Mouse (Mus musculus) MEL (cell line): ENCODE data around the gene Gria3.

Experiments used
- MAFK ChIP-seq: IDR thresholded peaks from 2 replicates; pipeline ENCODE4 v1.6.1; 2011; ENCODE audit warnings: low read depth, mild to moderate bottlenecking, low read length, improper control_type of control experiment, borderline replicate concordance
- POLR2A ChIP-seq, 2 experiments: IDR thresholded peaks; 2 replicates each; pipeline ENCODE4 v1.6.1; 2011 to 2012; ENCODE audit warnings: low read length in 2 of 2, mild to moderate bottlenecking in 2 of 2, control low read depth in 1 of 2, improper control_type of control experiment in 1 of 2, low read depth in 1 of 2, moderate library complexity in 1 of 2; ENCODE audit not compliant: control insufficient read depth in 1 of 2, insufficient read depth in 1 of 2, poor library complexity in 1 of 2

GRCm38 (mm10) chrX:41562296-41563060, 161.8 kb downstream of the Gria3 start:
- no peak for TF ChIP-seq POLR2A (IDR thresholded peaks at IDR 0.05; ENCODE audit: control insufficient read depth in 1 of 2, insufficient read depth in 1 of 2, low read depth in 1 of 2, low read length in 2 of 2, poor library complexity in 1 of 2)
- no peak for TF ChIP-seq MAFK
